Mouse (Mus musculus) cortical plate, adult 2 months (tissue): ENCODE measurements at regions not wholly inside any gene's neighbourhood (a gene's known extent, or its start where the extent isn't known, plus 50 kb on each side); places are given as distances from the start of the nearest gene placed in this dataset.

Source experiments
- H3K27ac ChIP-seq: fragments of 200-500 bp; 2 replicates; pipeline ENCODE4 v1.5.1; 2012; ENCODE audit warnings: low read length, control low read depth, inconsistent platforms; ENCODE audit not compliant: insufficient read depth
- H3K4me1 ChIP-seq: fragments of 200-500 bp; 2 replicates; pipeline ENCODE4 v1.6.1; 2011; ENCODE audit warnings: low read length; ENCODE audit not compliant: control insufficient read depth, insufficient read depth
- H3K4me3 ChIP-seq: fragments of 200-500 bp; 2 replicates; pipeline ENCODE4 v1.5.1; 2011; ENCODE audit warnings: mild to moderate bottlenecking, low read length, control low read depth; ENCODE audit not compliant: insufficient read depth
- CTCF ChIP-seq: fragments of 200-500 bp; IDR thresholded peaks from 2 replicates; pipeline ENCODE4 v1.5.1; 2011; ENCODE audit warnings: mild to moderate bottlenecking, control low read depth, low read length; ENCODE audit not compliant: insufficient read depth; ENCODE audit errors: extremely low read depth
- POLR2A ChIP-seq: fragments of 200-500 bp; IDR thresholded peaks from 2 replicates; pipeline ENCODE4 v1.6.1; 2011; ENCODE audit warnings: mild to moderate bottlenecking, low read length, control low read depth; ENCODE audit not compliant: insufficient read depth; ENCODE audit errors: extremely low read depth

DNA sequence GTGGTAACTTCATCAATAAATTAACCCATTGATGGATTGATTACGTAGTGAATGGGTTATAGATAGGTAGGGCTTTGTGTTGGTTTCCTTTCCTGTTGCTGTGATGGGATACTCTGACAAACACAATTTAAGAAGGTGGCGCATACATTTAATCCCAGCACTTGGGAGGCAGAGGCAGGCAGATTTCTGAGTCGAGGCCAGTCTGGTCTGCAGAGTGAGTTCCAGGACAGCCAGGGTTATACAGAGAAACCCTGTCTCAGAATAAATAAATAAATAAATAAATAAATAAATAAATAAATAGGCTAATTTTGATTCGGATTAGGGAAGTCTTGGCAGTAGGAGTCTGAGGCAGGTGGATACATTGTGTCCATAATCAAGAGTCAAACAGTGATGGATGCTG is 449.7 kb upstream of the Gulo start:
- Histone ChIP-seq H3K27ac (no peak overlapping the region), H3K4me3 (no peak overlapping the region), H3K4me1 (peaks cover 4% of the 10 kb centered on the region)
- no peak for TF ChIP-seq POLR2A
- no peak for TF ChIP-seq CTCF

DNA sequence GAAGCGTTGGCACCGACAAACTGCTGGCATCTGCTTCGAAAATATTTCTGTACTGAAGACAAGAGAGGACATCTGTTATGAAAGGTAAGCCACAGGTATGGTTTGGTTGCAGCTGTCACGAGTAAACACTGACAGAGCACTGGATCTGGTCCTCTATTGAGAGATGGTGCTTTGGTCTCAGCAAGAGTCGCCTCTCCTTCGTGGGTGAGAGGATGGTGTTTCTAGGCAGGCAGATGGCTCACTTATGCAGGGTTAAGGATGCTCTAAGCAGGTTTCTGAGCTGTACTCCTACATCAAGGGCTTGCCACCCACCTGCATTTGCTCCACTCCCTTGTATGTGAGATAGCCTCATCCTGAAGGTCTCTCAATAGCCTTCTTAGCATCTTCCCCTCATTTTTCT is 448.3 kb upstream of the Gulo start:
- Histone ChIP-seq H3K27ac (no peak overlapping the region), H3K4me3 (no peak overlapping the region), H3K4me1 (peaks cover 4% of the 10 kb centered on the region)
- TF ChIP-seq POLR2A, result no peak
- TF ChIP-seq CTCF, result no peak

DNA sequence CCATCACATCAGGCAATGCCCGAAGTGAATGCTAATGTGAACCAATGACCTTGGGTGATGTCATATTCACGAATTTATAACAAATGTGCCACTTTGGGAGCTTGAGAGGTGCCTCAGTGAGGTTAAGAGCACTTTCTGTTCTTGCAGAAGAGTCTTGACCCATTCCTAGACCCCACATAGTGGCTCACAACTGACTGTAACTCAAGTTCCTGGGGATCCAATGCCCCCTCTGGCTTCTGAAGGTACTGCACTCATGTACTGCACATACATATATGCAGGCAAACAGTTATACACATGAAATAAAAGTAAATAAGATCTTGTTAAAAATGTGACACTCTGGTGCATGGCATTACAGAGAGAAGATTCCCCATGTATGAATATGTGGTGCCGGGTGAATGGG is 443.8 kb upstream of the Gulo start:
- H3K27ac ChIP-seq, result no peak overlapping the region
- H3K4me3 ChIP-seq, result no peak overlapping the region
- no peak for TF ChIP-seq CTCF
- no peak for TF ChIP-seq POLR2A
- H3K4me1 ChIP-seq, result peaks cover 7% of the 10 kb centered on the region

DNA sequence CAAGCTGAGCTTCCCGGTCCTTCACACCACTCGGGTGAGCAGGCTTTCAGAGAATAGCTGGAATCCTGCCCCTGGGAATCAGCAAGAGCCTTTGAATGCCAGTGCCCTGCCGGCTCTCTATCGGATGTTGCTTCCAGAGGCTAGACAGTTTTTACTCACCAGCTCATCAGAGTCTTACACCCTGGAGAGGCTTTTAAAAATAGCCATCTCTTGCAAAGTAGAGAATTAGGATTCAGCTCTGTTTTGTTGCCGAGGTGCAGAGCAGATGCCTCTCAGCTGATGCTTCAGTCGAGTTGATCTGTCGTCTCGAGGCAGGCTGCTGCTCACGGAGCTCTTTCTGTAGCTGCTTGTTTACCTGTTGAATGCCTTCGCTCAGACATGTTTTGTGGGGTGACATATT is 441.3 kb upstream of the Gulo start:
- peaks cover 3% of the 10 kb centered on the region for H3K4me1 ChIP-seq
- no peak overlapping the region for H3K4me3 ChIP-seq
- H3K27ac ChIP-seq, result no peak overlapping the region
- TF ChIP-seq CTCF (no peak), POLR2A (no peak)

DNA sequence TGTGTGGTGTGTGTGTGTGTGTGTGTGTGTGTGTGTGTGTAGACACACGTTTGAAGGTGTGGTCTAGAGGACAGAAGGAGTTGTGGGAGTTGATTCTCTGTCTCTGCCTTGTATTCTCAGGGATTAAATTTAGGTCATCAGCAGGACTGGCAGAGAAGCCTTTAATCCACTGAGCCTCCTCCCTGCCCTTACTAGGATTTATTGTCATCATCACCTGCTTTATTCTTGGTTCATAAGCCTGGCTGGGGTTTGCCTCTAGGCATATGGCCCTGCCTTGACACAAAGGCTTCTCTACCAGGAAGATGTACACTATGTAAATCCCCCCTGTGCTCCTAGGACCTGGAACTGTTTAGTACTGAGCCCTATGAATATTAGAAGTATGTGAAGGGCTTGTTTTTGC is 433.6 kb upstream of the Gulo start:
- Histone ChIP-seq H3K27ac (no peak overlapping the region), H3K4me1 (peaks cover 5% of the 10 kb centered on the region), H3K4me3 (no peak overlapping the region)
- no peak for TF ChIP-seq CTCF
- no peak for TF ChIP-seq POLR2A

DNA sequence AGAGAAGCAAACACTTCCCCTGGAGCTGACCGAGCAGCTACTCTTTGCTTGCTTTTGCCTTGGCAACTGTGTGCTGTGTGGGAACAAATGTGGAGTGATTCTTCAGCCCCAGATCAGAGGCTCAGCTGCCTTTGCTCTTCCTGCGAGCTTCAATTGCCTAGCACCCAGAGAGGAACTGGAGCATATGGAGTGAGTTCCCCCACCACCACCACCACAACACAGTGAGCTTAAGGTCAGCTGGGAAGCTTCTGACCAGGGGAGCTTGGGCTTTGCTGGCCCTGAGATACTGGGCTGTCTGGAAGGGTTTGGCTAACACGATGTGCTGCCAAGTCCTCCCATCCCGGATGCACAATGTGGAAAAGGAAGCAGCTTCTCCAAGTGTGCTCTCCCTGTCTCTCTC is 432.8 kb upstream of the Gulo start:
- Histone ChIP-seq H3K27ac (no peak overlapping the region), H3K4me3 (no peak overlapping the region), H3K4me1 (peaks cover 5% of the 10 kb centered on the region)
- TF ChIP-seq CTCF (no peak), POLR2A (no peak)

DNA sequence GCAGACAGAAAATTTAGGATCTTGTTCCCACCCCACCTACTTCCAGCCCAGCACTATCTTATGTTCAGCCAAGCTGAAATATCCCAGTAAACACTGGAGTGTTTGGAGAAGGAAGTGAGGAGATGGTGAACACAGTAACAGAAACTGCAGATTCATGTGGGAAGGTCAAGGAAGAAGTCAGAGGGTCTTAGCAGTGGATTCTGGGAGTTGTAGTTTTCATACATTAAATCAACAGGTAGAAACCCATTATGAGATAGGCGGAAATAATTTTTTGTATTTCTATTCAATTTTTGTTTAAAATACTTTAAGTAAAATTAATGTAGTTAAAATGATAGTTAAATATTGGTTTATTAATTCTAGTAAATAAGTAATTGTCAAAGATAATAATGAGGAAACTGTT is 429.6 kb upstream of the Gulo start:
- H3K27ac ChIP-seq, result no peak overlapping the region
- no peak overlapping the region for H3K4me3 ChIP-seq
- peaks cover 5% of the 10 kb centered on the region for H3K4me1 ChIP-seq
- no peak for TF ChIP-seq POLR2A
- TF ChIP-seq CTCF, result no peak

DNA sequence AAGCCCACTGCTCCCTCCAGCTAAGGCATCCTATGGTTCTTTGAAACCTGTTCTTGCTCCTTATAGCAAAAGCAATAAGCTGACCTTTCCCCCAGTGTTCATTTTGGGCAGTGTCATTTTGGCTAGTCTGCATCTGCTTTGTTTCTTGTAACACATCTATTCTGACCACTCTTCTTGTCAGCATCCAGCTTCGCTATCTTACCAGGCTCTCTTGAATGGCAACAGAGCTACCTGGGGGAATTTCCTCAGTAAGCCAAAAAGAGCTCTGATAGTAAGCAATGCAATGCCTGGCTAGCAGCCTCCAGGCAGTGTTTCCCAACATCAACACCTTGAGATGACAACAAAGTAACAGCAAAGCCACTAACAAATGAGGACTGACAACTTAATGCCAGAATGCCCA is 429.0 kb upstream of the Gulo start:
- no peak for TF ChIP-seq CTCF
- TF ChIP-seq POLR2A, result no peak
- Histone ChIP-seq H3K27ac (no peak overlapping the region), H3K4me3 (no peak overlapping the region), H3K4me1 (peaks cover 5% of the 10 kb centered on the region)

DNA sequence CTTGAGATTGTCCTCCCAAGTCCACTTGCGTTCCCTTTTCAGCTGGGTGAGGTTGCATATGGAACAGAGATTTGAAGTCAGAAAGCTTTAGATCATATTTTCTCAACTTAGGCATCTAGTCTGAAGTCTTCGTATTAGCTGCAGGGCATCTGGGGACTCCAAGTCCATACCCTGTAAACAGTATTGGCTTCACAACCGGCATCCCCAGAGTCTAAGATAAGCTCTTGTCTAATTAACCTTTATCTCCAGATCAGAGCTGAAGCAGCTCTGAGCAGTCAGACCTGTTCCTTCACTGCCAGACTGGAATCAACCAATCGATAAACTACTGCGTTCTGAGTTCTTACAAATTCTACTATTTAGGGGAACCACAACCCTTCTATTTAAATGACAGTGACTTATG is 422.6 kb upstream of the Gulo start:
- H3K4me1 ChIP-seq, result no peaks in the 10 kb centered on the region
- TF ChIP-seq POLR2A, result no peak
- TF ChIP-seq CTCF, result no peak

DNA sequence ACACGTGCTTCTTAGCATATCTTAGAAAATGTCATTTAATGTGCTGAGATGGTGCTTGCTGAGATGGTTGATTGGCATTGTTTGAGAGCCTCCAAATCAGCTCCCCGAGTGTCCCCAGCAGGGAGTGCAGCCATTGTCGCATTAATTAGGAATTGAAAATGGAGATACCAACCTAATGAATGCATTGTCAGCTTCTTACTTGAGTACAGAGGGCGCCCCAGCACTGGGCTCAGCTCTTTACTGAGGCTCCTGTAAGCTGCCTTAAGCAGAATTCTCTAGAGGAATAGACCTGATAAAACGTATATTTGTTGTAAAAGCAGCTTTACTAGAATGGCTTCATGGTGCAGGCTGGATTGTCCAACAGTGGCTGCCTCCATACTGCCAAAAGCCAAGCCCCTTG is 415.1 kb upstream of the Gulo start:
- TF ChIP-seq POLR2A, result no peak
- peak; percentile 55 for TF ChIP-seq CTCF
- no peak overlapping the region for H3K27ac ChIP-seq
- H3K4me3 ChIP-seq, result no peak overlapping the region
- no peaks in the 10 kb centered on the region for H3K4me1 ChIP-seq

More for the DNA sequence above, 422.6 kb upstream of the Gulo start:
- Histone ChIP-seq H3K27ac (no peak overlapping the region), H3K4me3 (no peak overlapping the region)
